Mouse (Mus musculus) spleen, adult 12 weeks (tissue): ENCODE measurements at regions not wholly inside any gene's neighbourhood (a gene's known extent, or its start where the extent isn't known, plus 50 kb on each side); places are given as distances from the start of the nearest gene placed in this dataset.
"Not testable (repeated sequence)": the region's sequence is repeated elsewhere in the genome, so short reads cannot be mapped to it uniquely, and the experiment has no call there.

Source experiments
- DNase-seq: peaks from one replicate; pipeline ENCODE4 v3.0.0; 2022; ENCODE audit warnings: low spot score

- no peak for DNase-seq
Measured at GRCm38 (mm10) chr7:125166881-125167351, 277.6 kb upstream of the Kdm8 start.

- DNase-seq = no peak
Measured at GRCm38 (mm10) chr7:125167666-125168065, 276.8 kb upstream of the Kdm8 start.

DNA sequence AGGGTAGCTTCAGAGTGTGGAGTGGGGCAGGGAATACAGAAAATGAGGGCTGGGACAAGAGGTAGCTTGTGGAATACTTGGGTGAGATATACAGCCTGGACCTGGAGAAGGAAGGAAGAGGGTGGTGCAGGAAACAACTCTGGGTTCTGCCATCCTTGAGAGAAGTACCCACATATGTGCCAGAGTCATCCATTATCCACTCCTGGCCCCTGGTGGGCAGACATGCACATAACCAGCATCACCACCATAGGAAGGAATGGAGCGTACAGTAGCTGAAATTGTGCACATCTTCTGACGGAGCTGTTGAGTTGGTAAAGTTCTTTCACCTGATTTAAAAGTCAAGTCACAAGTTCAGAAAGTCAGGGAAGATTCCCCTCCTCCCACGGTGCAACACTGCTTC lies 262.9 kb upstream of the Kdm8 start:
- DNase-seq = no peak

- no peak for DNase-seq
Measured at GRCm38 (mm10) chr7:125182266-125182665, 262.2 kb upstream of the Kdm8 start.

GRCm38 (mm10) chr7:125183011-125183410 lies 261.5 kb upstream of the Kdm8 start:
- not testable (repeated sequence) for DNase-seq

- DNase-seq = no peak
Measured at GRCm38 (mm10) chr7:125185037-125185679, 259.3 kb upstream of the Kdm8 start.

- no peak for DNase-seq
Measured at GRCm38 (mm10) chr7:125187011-125187740, 257.3 kb upstream of the Kdm8 start.

DNA sequence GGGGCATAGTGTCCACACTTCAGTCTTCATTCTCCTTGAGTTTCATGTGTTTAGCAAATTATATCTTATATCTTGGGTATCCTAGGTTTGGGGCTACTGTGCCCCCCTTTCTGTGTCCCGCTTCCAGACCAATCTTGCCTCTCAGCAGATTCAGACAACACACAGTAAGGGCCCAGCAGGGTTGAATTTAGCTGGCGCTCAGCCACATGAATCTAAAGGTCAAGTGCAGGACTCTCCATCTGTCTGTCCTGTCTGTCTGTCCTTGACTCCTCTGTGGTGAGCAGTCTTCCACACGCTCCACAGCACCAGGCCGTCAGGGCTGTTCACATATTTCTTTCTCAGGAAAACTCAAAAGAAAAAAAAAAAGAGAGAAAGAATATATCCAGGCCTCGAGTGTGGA lies 255.5 kb upstream of the Kdm8 start:
- no peak for DNase-seq

- no peak for DNase-seq
Measured at GRCm38 (mm10) chr7:125190067-125190466, 254.4 kb upstream of the Kdm8 start.

DNA sequence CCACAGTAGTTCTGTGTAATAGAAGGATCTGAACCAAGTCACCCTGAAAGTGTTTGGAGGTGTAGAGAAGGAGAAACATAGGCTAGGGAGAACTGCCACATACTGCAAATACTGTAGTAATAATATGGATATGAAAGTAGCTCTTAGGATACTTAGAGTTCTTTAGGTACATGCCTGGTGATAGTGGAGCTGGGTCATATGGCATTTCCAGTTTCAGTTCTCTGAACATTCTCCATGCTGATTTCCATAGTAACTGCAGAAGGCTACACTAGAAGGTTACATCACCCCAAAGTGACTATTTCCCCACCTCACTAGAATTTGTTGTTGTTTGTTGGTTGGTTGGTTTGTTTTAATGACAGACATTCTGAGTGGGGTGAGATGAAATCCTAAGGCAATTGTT lies 253.2 kb upstream of the Kdm8 start:
- no peak for DNase-seq

GRCm38 (mm10) chr7:125211346-125211973 lies 233.0 kb upstream of the Kdm8 start:
- no peak for DNase-seq

DNA sequence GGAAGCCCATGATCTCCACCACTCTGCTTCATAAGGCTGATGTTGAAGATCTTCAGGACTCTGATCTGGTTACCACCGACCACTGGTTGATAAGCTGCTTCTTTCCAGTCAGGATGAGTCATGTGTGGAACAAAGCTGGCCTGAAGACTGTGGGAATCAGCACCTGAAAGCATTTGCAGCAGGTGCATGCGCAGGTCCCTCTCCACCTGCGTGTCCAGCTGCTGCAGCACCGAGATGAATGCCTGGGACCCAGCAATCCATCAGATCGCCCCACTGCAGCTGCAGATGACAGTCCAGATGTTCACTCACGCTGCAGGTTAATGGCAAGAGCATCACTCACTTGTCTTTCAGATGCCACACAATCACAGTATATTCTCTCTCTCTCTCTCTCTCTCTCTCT lies 230.4 kb upstream of the Kdm8 start:
- no peak for DNase-seq

- DNase-seq = no peak
Measured at GRCm38 (mm10) chr7:125217630-125218029, 226.8 kb upstream of the Kdm8 start.

- DNase-seq = no peak
Measured at GRCm38 (mm10) chr7:125222684-125223083, 221.8 kb upstream of the Kdm8 start.

DNA sequence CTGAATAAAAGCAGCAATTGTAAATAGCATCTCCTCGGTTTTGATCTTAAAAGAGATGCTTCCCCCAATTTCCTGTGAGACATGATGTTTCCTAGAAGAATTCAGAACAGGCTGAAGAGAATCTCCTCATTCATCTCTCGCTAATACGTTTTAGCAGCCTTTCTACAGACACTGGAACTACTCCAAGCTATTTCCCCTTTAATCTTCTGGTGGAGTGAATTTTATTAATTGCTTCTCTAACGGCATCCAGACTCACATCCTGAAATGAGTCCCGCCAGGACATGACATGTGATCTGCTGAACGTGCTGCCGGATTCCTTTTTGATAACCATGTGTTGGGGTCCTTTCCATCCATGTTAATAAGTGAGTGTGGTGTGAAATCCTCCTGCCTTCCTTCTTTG lies 209.6 kb upstream of the Kdm8 start:
- no peak for DNase-seq

DNA sequence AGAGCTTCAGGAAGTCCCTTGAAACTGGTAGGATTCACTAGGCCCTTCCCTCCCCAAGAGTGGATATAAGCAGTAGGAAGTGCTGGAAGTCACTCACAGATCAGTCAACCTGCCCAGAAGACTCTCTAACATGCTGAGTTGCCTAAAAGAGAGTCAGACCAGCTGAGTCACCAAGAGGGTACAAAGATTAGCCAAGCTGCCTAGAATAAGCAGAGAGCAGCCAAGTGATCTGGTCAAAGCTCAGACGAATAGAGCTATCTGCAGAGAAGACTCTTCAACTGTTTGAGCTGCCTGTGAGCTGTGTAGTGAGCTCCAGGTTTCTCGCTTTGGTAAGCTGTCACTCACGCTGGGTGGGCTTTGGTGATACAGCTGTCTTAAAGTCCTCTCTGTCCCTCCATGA lies 207.4 kb upstream of the Kdm8 start:
- no peak for DNase-seq

- no peak for DNase-seq
Measured at GRCm38 (mm10) chr7:125243021-125243420, 201.5 kb upstream of the Kdm8 start.

- no peak for DNase-seq
Measured at GRCm38 (mm10) chr7:125248386-125248785, 196.1 kb upstream of the Kdm8 start.

GRCm38 (mm10) chr7:125250385-125250784 lies 194.1 kb upstream of the Kdm8 start:
- no peak for DNase-seq

DNA sequence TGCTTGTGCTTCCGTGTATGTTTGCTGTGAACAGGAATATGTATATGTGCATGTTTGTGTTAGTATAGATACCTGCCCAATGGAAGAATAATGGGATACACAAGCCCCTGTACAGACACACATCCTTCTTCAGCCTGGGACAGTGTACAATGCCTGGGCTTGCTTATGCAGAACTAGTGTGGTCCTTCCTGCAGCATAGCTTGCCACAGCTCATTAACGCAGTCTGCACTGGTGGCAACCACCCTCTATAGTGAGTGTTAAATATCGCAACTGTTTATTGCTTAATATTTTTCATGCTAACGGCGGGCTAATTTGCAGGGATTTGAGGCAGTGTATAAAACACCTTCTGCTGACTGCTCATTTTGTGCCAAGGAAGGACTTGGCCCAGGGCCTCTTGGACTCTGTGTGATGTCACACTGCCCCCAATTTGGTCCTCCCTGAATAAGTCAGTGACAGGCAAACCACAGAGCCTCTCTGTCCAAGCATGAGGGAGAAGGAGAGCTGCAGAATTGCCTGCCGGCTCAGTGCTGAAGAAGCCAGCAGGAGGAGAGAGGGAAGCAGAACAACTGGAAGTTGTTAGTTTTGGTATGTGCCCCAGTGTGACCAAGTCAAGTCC lies 193.4 kb upstream of the Kdm8 start:
- DNase-seq = no peak

DNA sequence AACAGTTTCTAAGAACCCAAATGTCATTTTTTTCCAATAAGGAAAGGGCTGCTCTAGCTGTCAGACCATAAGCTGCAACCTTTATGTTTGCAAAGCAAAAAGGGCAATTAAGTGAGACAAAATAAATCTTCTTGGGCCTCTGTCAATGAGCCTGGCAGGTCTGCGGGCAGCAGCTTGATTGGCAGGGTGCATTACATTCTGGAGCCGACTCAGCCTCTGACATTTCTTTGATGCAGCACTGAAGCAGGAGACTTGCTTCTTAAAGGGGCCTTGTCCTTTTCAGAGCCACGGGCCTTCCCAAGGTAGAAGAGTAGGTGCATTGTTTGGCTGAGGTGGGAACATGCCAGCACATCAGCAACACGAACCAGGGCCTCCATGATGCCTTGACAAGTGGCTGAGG lies 190.2 kb upstream of the Kdm8 start:
- no peak for DNase-seq

GRCm38 (mm10) chr7:125259016-125259415 lies 185.5 kb upstream of the Kdm8 start:
- DNase-seq = no peak

- no peak for DNase-seq
Measured at GRCm38 (mm10) chr7:125262133-125262532, 182.3 kb upstream of the Kdm8 start.
